10 mouse cellular contexts compared by ENCODE assay signal in the genomic region with DNA sequence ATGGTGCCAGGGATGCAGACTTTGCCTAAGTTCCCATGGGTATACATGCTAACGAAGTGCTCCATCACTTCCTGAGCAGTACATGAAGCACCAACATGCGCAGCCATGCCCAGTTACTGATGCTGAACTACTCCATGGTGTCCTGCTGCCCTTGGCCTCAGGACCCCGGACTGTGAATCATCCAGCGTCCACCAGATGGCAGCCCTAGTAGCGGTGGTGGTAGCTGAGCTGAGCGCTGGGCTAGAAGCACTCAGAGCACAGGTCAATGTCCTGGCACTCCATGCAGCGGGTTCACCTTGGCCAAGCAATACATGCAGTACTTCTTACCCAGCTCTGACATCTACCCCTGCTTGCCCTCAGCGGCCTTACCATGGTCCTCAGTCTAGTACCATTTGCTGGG. TPM values are rescaled to one million over a fixed set of nuclear protein-coding genes. Genes with fewer than 3 reads are reported as not detected.
DNase-seq lines count a peak whose midpoint lies in the region; ATAC-seq and TF ChIP-seq lines count a peak whose summit lies in the region.
"Had no signal": no experiment of that assay in that cellular context is flagged by ENCODE, and none has a peak within 500 bp of the region (broad histone marks: within the 10 kb centered on the region; RNA-seq: fewer than 3 reads in every experiment).

No protein-coding gene starts in this region.

- ATAC-seq in lung, postnatal 0 days, result no peak

- H3K27me3 ChIP-seq in lung, postnatal 0 days (replicated peaks; ENCODE audit: insufficient read depth, low read length), result no peaks in the 10 kb centered on the region
- H3K27me3 ChIP-seq in testis, adult 2 months (ENCODE audit: control insufficient read depth, insufficient read depth, low read length), result no peaks in the 10 kb centered on the region
- H3K27me3 ChIP-seq: embryonic facial prominence, embryonic 12.5 days; neural tube, embryonic 12.5 days had no signal

- no peak for TF ChIP-seq POLR2A in testis, adult 2 months (IDR thresholded peaks at IDR 0.05; ENCODE audit: control insufficient read depth, low read depth, low read length)

- DNase-seq in cerebellum, postnatal 10 days, result peak; percentile 29 to 37
- no peak for DNase-seq in cerebellum, adult 8-10 months
- DNase-seq in lung, postnatal 0 days (ENCODE audit: low spot score), result no peak
- DNase-seq in lung, postnatal 25 days (ENCODE audit: low spot score), result no peak
- DNase-seq in induced T-regulatory cell, adult 2 months (ENCODE audit: low read depth), result peak; percentile 4
- DNase-seq in gastrocnemius, postnatal 25 days, result no peak
- no peak for DNase-seq in cerebellum, adult 9-11 months

- H3K4me3 ChIP-seq in lung, postnatal 0 days (ENCODE audit: low read depth, low read length), result no peak overlapping the region
- no peak overlapping the region for H3K4me3 ChIP-seq in testis, adult 2 months (ENCODE audit: control insufficient read depth, low read depth, low read length)
- H3K4me3 ChIP-seq: embryonic facial prominence, embryonic 12.5 days; neural tube, embryonic 12.5 days had no signal

- no peaks in the 10 kb centered on the region for H3K9me3 ChIP-seq in lung, postnatal 0 days (ENCODE audit: low read length)
- H3K9me3 ChIP-seq: embryonic facial prominence, embryonic 12.5 days; neural tube, embryonic 12.5 days had no signal

- H3K4me2 ChIP-seq in lung, postnatal 0 days (replicated peaks; ENCODE audit: low read depth, low read length), result no peak overlapping the region
- H3K4me2 ChIP-seq: embryonic facial prominence, embryonic 12.5 days; neural tube, embryonic 12.5 days had no signal

- H3K9ac ChIP-seq in lung, postnatal 0 days (replicated peaks; ENCODE audit: low read depth), result no peak overlapping the region
- H3K9ac ChIP-seq: embryonic facial prominence, embryonic 12.5 days; neural tube, embryonic 12.5 days had no signal

- H3K4me1 ChIP-seq in lung, postnatal 0 days (ENCODE audit: insufficient read depth, low read depth, low read length), result no peaks in the 10 kb centered on the region
- H3K4me1 ChIP-seq in testis, adult 2 months (ENCODE audit: control insufficient read depth, insufficient read depth, low read length), result no peaks in the 10 kb centered on the region
- H3K4me1 ChIP-seq: embryonic facial prominence, embryonic 12.5 days; neural tube, embryonic 12.5 days had no signal

- H3K36me3 ChIP-seq in lung, postnatal 0 days (ENCODE audit: insufficient read depth, low read length), result no peaks in the 10 kb centered on the region
- H3K36me3 ChIP-seq in testis, adult 2 months (ENCODE audit: control insufficient read depth, insufficient read depth, low read length), result no peaks in the 10 kb centered on the region
- H3K36me3 ChIP-seq: embryonic facial prominence, embryonic 12.5 days; neural tube, embryonic 12.5 days had no signal

- H3K27ac ChIP-seq in lung, postnatal 0 days (ENCODE audit: low read length), result no peak overlapping the region
- no peak overlapping the region for H3K27ac ChIP-seq in testis, adult 2 months (ENCODE audit: control insufficient read depth, insufficient read depth, low read depth, low read length)
- H3K27ac ChIP-seq: embryonic facial prominence, embryonic 12.5 days; neural tube, embryonic 12.5 days had no signal

- TF ChIP-seq EP300 in lung, postnatal 0 days (IDR thresholded peaks at IDR 0.05), result no peak

- TF ChIP-seq CTCF in lung, postnatal 0 days (IDR thresholded peaks at IDR 0.05), result peak; percentile 42
- TF ChIP-seq CTCF in testis, adult 2 months (IDR thresholded peaks at IDR 0.05; ENCODE audit: control insufficient read depth, insufficient read depth, insufficient replicate concordance, low read depth, low read length), result peak; percentile 48; the same call in 1 of the 2 replicates

- 63% methylated on average over 8 of the region's 8 CpGs for WGBS in lung, postnatal 0 days

RNA-seq across cellular contexts. Expression of a gene that starts 57.1 kb away (rescaled TPM):
- 0.72 and 0.89 TPM in 2 replicates for polyA plus RNA-seq in lung, postnatal 0 days (2015; fragmentation: Nextera tagmentation; extraction: Ambion mirVana)
- polyA plus RNA-seq in testis, adult 2 months (2012; rRNA removed), result 0.47 and 0.84 TPM in 2 replicates
- under 1 TPM; 0.23 to 0.43 TPM for total RNA-seq in gastrocnemius, postnatal 25 days (2021)

Comparison
In these comparisons a context has a peak if more than half of its experiments do, and no peak if none do; other contexts are left out.
1. DNase-seq: peak in cerebellum, postnatal 10 days (2 of 2) and induced T-regulatory cell, adult 2 months (single experiment); none in cerebellum, adult 8-10 months (single experiment), lung, postnatal 0 days (single experiment), lung, postnatal 25 days (single experiment), gastrocnemius, postnatal 25 days (single experiment) and cerebellum, adult 9-11 months (single experiment).